Mouse (Mus musculus) spleen, adult 2 months (tissue): ENCODE results near the gene Grid1. TPM values are rescaled to one million over a fixed set of nuclear protein-coding genes. Genes with fewer than 3 reads are reported as not detected.

Source experiments
- DNase-seq, 2 experiments: peaks; one replicate each; pipeline versions ENCODE4 v3.0.0 to v3.0.0-alpha.2; 2012 to 2021; ENCODE audit warnings: low spot score in 2 of 2, low read depth in 1 of 2
- H3K27ac ChIP-seq: fragments of 200-500 bp; 2 replicates; pipeline ENCODE4 v1.5.1; 2012; ENCODE audit warnings: low read length, inconsistent platforms; ENCODE audit not compliant: insufficient read depth
- H3K27me3 ChIP-seq: fragments of 200-500 bp; 2 replicates; pipeline ENCODE4 v1.6.1; 2012; ENCODE audit warnings: mild to moderate bottlenecking, moderate library complexity, low read length, inconsistent platforms; ENCODE audit not compliant: control insufficient read depth, insufficient read depth
- H3K36me3 ChIP-seq: fragments of 200-500 bp; 2 replicates; pipeline ENCODE4 v1.6.1; 2012; ENCODE audit warnings: mild to moderate bottlenecking, low read length, inconsistent platforms; ENCODE audit not compliant: control insufficient read depth, insufficient read depth
- H3K4me1 ChIP-seq: fragments of 200-500 bp; 2 replicates; pipeline ENCODE4 v1.6.1; 2011; ENCODE audit warnings: inconsistent platforms; ENCODE audit not compliant: control insufficient read depth, insufficient read depth, insufficient read length
- H3K4me3 ChIP-seq: fragments of 200-500 bp; 2 replicates; pipeline ENCODE4 v1.5.1; 2011; ENCODE audit warnings: mild to moderate bottlenecking, inconsistent platforms; ENCODE audit not compliant: insufficient read depth, insufficient read length; ENCODE audit errors: extremely low read depth
- CTCF ChIP-seq: fragments of 200-500 bp; IDR thresholded peaks from 2 replicates; pipeline ENCODE4 v1.5.1; 2011; ENCODE audit warnings: mild to moderate bottlenecking, inconsistent platforms; ENCODE audit not compliant: insufficient read depth, insufficient read length, insufficient replicate concordance; ENCODE audit errors: extremely low read depth
- POLR2A ChIP-seq: fragments of 200-500 bp; IDR thresholded peaks from 2 replicates; pipeline ENCODE4 v1.6.1; 2011; ENCODE audit warnings: low read depth, low read length, inconsistent platforms
- WGBS: fragments of 180-500 bp; shearing (Covaris S2); methylation state at CpG from one replicate; pipeline ENCODE4 v1.1.7; 2018; 5-methylcytosine and 5-hydroxymethylcytosine counted together
- polyA plus RNA-seq: library from polyadenylated mRNA; depleted of rRNA; stranded (reverse); fragments of >200 nt; gene quantifications from 2 replicates; pipeline ENCODE4 v1.2.3, GENCODE M21; 2012

The Grid1 gene
- polyA plus RNA-seq, 1 experiment = 0.02 TPM

DNA sequence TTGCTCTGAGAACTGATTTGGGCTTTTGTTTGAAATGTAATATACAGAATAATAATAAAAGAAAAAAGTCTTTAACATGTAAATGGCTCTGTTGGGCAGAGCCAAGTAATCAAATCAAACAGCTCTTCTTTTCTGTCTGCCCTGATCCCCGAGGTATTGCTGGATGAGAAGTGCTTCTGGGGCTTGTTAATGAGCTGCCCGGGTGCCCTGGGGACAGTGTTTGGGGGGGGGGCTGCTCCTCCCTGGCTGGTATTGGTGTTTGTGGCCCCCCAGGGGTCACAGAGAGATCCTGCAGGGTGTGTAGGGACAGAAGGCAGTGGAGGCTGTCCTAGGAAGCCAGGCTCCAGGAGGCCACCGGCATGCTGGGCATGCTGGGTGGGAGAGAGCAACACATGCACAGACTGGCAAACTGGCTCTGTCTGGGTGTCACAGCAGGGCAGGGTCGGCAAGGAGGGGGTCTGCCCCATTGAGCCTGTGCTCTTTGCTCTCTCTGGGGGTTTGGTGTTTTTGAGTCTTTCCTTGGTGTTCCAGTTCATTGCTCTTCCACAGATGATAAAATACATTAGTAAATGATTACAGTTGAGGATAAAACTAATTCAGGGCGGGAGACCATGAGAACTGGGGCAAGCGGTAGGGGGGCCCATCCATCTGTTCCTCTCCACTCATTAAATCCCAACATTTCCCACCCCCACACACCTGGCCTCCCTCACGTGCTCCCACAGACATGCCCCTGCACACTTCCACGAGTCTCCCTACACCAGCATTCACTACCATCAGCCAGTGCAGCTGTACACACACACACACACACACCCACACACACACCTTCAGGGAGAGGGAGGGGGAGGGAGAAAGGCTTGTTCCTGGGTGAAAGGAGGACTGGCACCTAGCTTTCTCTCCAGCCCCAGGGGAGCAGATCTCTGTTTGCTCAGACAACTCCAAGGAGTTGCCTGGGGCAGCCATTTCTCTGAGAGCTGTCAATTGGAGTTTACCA lies 60.8 kb downstream of the Grid1 start:
- 40% methylated on average over 8 of the region's 8 CpGs for WGBS
- Histone ChIP-seq H3K36me3 (no peaks in the 10 kb centered on the region), H3K4me3 (no peak overlapping the region), H3K27me3 (no peaks in the 10 kb centered on the region), H3K27ac (no peak overlapping the region), H3K4me1 (no peaks in the 10 kb centered on the region)
- DNase-seq = no peak
- TF ChIP-seq POLR2A = no peak
- TF ChIP-seq CTCF = no peak

- WGBS = 97% methylated on average over 11 of the region's 11 CpGs
- no peaks in the 10 kb centered on the region for H3K27me3 ChIP-seq
- no peak overlapping the region for H3K4me3 ChIP-seq
- H3K36me3 ChIP-seq = no peaks in the 10 kb centered on the region
- H3K4me1 ChIP-seq = no peaks in the 10 kb centered on the region
- no peak for TF ChIP-seq CTCF
- TF ChIP-seq POLR2A = no peak
- no peak for DNase-seq
- H3K27ac ChIP-seq = no peak overlapping the region
Measured at GRCm38 (mm10) chr14:34884194-34884593, 64.3 kb downstream of the Grid1 start.

DNA sequence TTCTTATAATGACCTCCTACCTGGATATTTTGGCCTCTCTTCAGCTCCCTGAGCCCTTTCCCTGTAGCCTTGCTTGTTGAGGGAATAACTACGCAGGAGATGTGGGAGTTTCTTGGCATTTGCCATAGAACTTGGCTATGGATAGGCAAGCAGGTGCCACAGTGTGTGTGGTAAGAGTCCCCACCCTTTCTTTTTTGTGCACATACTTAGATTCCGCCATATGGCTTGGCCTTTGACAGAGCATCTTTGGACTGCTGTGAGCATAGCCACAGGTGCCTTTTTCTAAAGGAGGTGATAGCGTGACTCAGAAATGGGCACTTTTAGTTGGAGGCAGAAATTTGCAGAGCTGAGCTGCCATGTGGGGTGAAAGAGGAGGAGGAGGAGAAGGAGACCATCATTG lies 64.7 kb downstream of the Grid1 start:
- Histone ChIP-seq H3K27me3 (no peaks in the 10 kb centered on the region), H3K4me1 (no peaks in the 10 kb centered on the region), H3K36me3 (no peaks in the 10 kb centered on the region), H3K27ac (no peak overlapping the region), H3K4me3 (no peak overlapping the region)
- WGBS = 91% methylated on average over 3 of the region's 3 CpGs
- no peak for TF ChIP-seq POLR2A
- no peak for TF ChIP-seq CTCF
- no peak for DNase-seq

DNA sequence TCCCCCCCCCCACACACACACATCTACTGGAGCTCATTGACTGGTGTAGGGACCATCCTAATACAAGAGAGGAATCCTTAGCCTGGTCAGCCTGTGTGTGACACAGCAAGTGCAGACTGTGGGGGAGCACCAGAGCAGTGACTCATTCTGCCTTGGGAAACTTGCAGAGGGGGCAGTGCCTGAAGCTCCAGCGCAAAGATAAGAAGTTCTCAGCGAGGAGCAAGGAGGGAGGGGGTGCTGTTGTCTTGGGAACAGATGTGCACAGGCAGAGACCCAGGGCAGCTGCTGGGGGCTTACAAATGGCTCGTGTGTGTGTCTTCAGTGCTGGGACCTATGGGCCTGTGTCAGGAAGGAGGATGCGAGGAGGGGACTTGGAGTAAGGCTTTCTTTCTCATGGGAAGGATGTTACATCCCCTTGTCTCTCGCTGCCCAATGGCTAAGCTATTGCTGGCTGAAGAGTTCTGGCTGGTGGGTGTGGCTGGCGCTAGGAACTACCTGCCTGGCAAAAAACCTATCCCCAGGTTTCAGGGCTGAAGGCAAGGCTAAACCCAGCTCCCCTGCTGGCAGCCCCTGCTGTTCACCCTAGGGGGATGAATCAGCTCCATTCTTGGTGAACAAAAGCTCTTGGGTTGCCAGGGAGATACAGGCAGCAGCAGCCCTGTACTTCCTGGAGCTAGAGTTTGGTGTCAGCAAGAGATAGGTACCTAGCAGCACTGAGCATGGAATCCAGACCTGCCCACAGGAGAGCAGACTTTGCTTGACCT lies 72.0 kb downstream of the Grid1 start:
- no peak for DNase-seq
- no peak overlapping the region for H3K27ac ChIP-seq
- H3K36me3 ChIP-seq = no peaks in the 10 kb centered on the region
- no peaks in the 10 kb centered on the region for H3K27me3 ChIP-seq
- no peak for TF ChIP-seq CTCF
- no peak for TF ChIP-seq POLR2A
- WGBS = 12% methylated on average over 6 of the region's 6 CpGs
- no peak overlapping the region for H3K4me3 ChIP-seq
- H3K4me1 ChIP-seq = no peaks in the 10 kb centered on the region

- Histone ChIP-seq H3K4me3 (no peak overlapping the region), H3K27ac (no peak overlapping the region)
- 14% methylated on average over 33 of the region's 33 CpGs for WGBS
Measured at GRCm38 (mm10) chr14:34896253-34896982, 76.5 kb downstream of the Grid1 start.

DNA sequence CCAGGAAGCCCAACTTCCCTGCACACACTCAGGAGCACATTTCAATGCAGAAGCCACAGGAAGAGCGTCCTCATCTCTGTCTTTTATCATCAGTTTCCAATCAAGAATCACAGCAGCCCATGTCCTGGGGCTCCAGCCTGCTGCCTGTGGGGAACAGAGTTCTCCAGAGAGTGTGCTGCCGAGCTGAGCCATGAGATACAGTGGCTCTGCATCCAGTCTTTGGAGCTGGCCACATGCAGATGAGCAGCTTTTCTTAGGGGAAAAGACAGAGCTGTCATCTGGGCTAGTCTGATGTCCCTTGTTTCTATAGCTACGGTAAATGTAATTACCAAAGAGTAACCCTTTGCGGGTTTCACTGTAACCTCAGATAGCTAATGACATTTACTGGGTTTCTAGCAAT lies 83.9 kb downstream of the Grid1 start:
- H3K27ac ChIP-seq = no peak overlapping the region
- H3K36me3 ChIP-seq = no peaks in the 10 kb centered on the region
- 72% methylated on average over 4 of the region's 4 CpGs for WGBS
- DNase-seq = no peak
- no peaks in the 10 kb centered on the region for H3K4me1 ChIP-seq
- H3K4me3 ChIP-seq = no peak overlapping the region
- TF ChIP-seq POLR2A (no peak), CTCF (no peak)
- no peaks in the 10 kb centered on the region for H3K27me3 ChIP-seq

More at GRCm38 (mm10) chr14:34896253-34896982, 76.5 kb downstream of the Grid1 start:
- no peaks in the 10 kb centered on the region for H3K36me3 ChIP-seq
- TF ChIP-seq CTCF (no peak), POLR2A (no peak)
- H3K4me1 ChIP-seq = no peaks in the 10 kb centered on the region
- no peak for DNase-seq
- H3K27me3 ChIP-seq = no peaks in the 10 kb centered on the region
